Mouse (Mus musculus) megakaryocyte, embryonic 14.5 days (primary cell): ENCODE measurements around the gene Grin2d. TPM values are rescaled to one million over a fixed set of nuclear protein-coding genes. Genes with fewer than 3 reads are reported as not detected.
A peak's percentile ranks its signal among the peaks of the same experiment; 100 is the strongest.
"Not testable (repeated sequence)": the region's sequence is repeated elsewhere in the genome, so short reads cannot be mapped to it uniquely, and the experiment has no call there.

Source experiments
- H3K27me3 ChIP-seq: replicated peaks from 2 replicates; pipeline ENCODE3; 2012; ENCODE audit warnings: inconsistent platforms
- H3K36me3 ChIP-seq: replicated peaks from 2 replicates; pipeline ENCODE3; 2012; ENCODE audit warnings: low read length, inconsistent platforms, mixed read lengths
- H3K4me1 ChIP-seq: 2 replicates; pipeline ENCODE4 v1.6.1; 2012; ENCODE audit warnings: inconsistent platforms
- H3K4me3 ChIP-seq: replicated peaks from 2 replicates; pipeline ENCODE3; 2012; ENCODE audit warnings: moderate library complexity, mild to moderate bottlenecking, inconsistent platforms
- H3K9me3 ChIP-seq: 2 replicates; pipeline ENCODE4 v1.6.1; 2012; ENCODE audit warnings: inconsistent platforms
- FLI1 ChIP-seq: IDR thresholded peaks from 2 replicates; pipeline ENCODE4 v1.6.1; 2012; ENCODE audit warnings: low read length, inconsistent platforms, mixed read lengths
- GATA1 ChIP-seq: IDR thresholded peaks from 3 replicates; pipeline ENCODE4 v1.6.1; 2012; ENCODE audit warnings: mixed read lengths, low read length, inconsistent platforms, borderline replicate concordance
- polyA plus RNA-seq: library from polyadenylated mRNA; stranded (reverse); fragments of >175 nt; gene quantifications from 2 replicates; pipeline ENCODE4 v1.2.3, GENCODE M21; 2012; ENCODE audit warnings: low replicate concordance; ENCODE audit not compliant: insufficient read depth

The Grin2d gene
- polyA plus RNA-seq, 1 experiment, result 0.31 TPM

DNA sequence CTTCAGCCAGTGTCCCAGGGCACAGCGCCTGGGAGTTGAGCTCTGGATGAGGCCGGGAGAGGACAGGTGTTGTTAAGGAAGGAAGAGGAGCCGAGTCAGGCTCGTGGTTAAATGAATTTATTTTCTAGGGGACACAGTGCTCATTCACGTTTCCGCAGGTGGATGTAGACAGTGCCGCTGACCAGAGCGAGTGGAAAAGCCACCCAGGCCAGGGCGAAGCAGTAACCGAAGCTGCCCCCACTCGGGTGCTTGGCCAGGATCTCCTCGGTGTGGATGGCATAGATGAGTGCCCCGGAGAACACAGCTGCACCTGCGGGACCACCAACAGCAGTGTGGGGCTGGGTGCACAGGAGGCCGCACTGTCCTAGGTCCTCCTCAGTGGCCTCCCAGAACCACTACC, 39.7 kb upstream of the Grin2d start:
- H3K9me3 ChIP-seq, result no peaks in the 10 kb centered on the region
- H3K4me1 ChIP-seq, result peaks cover 71% of the 10 kb centered on the region
- no peaks in the 10 kb centered on the region for H3K27me3 ChIP-seq
- no peak for TF ChIP-seq FLI1
- no peak for TF ChIP-seq GATA1
- peaks cover 64% of the 10 kb centered on the region for H3K36me3 ChIP-seq
- no peak overlapping the region for H3K4me3 ChIP-seq

GRCm38 (mm10) chr7:45917004-45917704, 39.0 kb upstream of the Grin2d start:
- peak overlapping the region; percentile 69 for H3K4me3 ChIP-seq
- H3K9me3 ChIP-seq, result no peaks in the 10 kb centered on the region
- TF ChIP-seq GATA1 (no peak), FLI1 (no peak)
- no peaks in the 10 kb centered on the region for H3K27me3 ChIP-seq
- peaks cover 69% of the 10 kb centered on the region for H3K36me3 ChIP-seq
- peaks cover 64% of the 10 kb centered on the region for H3K4me1 ChIP-seq

- Histone ChIP-seq H3K9me3 (no peaks in the 10 kb centered on the region), H3K4me1 (peaks cover 55% of the 10 kb centered on the region), H3K27me3 (no peaks in the 10 kb centered on the region), H3K4me3 (peak overlapping the region; percentile 86), H3K36me3 (peaks cover 74% of the 10 kb centered on the region)
- TF ChIP-seq GATA1 (no peak), FLI1 (no peak)
Observed at GRCm38 (mm10) chr7:45916056-45917003, 38.2 kb upstream of the Grin2d start.

GRCm38 (mm10) chr7:45915011-45915410, 36.8 kb upstream of the Grin2d start:
- Histone ChIP-seq H3K9me3 (peaks cover under 1% of the 10 kb centered on the region; the same call in 1 of the 2 replicates), H3K27me3 (no peaks in the 10 kb centered on the region), H3K4me1 (peaks cover 43% of the 10 kb centered on the region), H3K36me3 (peaks cover 86% of the 10 kb centered on the region), H3K4me3 (no peak overlapping the region)
- TF ChIP-seq GATA1 (no peak), FLI1 (no peak)

DNA sequence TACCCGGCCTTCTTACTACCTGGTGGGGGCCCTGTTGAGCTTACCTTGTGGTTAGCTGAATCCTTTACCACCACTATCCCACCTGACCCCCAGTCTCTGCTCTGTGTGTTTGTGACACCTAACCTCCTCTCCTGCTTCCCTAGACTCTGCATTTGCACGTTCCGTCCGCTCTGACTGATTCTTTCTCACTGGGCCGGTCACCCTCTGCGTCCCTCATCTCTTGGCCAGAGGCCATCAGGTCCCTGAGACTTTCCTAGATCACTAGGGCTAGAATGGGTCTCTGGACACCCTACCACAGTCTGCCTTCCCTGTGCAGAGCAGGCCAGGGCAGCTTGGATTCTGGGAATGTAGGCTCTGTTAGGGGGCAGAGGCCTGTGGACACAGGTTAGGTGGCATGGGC, 35.9 kb upstream of the Grin2d start:
- H3K36me3 ChIP-seq, result peaks cover 86% of the 10 kb centered on the region
- H3K9me3 ChIP-seq, result peaks cover 9% of the 10 kb centered on the region; the same call in 1 of the 2 replicates
- no peaks in the 10 kb centered on the region for H3K27me3 ChIP-seq
- no peak overlapping the region for H3K4me3 ChIP-seq
- TF ChIP-seq FLI1, result no peak
- no peak for TF ChIP-seq GATA1
- H3K4me1 ChIP-seq, result peaks cover 43% of the 10 kb centered on the region

GRCm38 (mm10) chr7:45909145-45909544, 31.0 kb upstream of the Grin2d start:
- Histone ChIP-seq H3K4me1 (peaks cover 38% of the 10 kb centered on the region), H3K27me3 (no peaks in the 10 kb centered on the region), H3K36me3 (peaks cover 79% of the 10 kb centered on the region), H3K4me3 (no peak overlapping the region), H3K9me3 (peaks cover 9% of the 10 kb centered on the region; the same call in 1 of the 2 replicates)
- TF ChIP-seq FLI1, result no peak
- no peak for TF ChIP-seq GATA1

GRCm38 (mm10) chr7:45908384-45908783, 30.2 kb upstream of the Grin2d start:
- peaks cover 71% of the 10 kb centered on the region for H3K36me3 ChIP-seq
- peaks cover 38% of the 10 kb centered on the region for H3K4me1 ChIP-seq

DNA sequence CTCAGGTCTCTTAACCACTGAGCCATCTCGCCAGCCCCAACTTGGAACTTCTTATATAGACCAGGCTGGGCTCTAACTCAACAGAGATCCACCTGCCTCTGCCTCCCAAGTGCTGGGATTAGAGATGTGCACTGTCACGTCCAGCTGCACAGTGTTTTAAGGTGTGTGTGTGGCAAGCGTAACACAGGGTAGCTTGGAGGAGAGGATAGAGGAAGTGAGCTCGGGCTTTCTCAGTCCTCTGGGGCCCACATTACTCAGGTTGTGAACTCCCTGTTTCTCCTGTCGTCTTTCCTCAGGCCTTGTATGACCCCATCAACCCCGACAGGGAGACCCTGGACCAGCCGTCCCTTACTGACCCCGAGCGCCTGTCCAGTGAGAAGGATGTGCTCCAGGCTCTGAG, 28.4 kb upstream of the Grin2d start:
- no peak overlapping the region for H3K4me3 ChIP-seq
- peaks cover 57% of the 10 kb centered on the region for H3K36me3 ChIP-seq
- H3K4me1 ChIP-seq, result peaks cover 40% of the 10 kb centered on the region
- peaks cover 9% of the 10 kb centered on the region; the same call in 1 of the 2 replicates for H3K9me3 ChIP-seq
- no peaks in the 10 kb centered on the region for H3K27me3 ChIP-seq
- TF ChIP-seq FLI1 (no peak), GATA1 (no peak)

More at GRCm38 (mm10) chr7:45908384-45908783, 30.2 kb upstream of the Grin2d start:
- TF ChIP-seq GATA1 (no peak), FLI1 (no peak)
- Histone ChIP-seq H3K4me3 (no peak overlapping the region), H3K9me3 (peaks cover 9% of the 10 kb centered on the region; the same call in 1 of the 2 replicates), H3K27me3 (no peaks in the 10 kb centered on the region)

DNA sequence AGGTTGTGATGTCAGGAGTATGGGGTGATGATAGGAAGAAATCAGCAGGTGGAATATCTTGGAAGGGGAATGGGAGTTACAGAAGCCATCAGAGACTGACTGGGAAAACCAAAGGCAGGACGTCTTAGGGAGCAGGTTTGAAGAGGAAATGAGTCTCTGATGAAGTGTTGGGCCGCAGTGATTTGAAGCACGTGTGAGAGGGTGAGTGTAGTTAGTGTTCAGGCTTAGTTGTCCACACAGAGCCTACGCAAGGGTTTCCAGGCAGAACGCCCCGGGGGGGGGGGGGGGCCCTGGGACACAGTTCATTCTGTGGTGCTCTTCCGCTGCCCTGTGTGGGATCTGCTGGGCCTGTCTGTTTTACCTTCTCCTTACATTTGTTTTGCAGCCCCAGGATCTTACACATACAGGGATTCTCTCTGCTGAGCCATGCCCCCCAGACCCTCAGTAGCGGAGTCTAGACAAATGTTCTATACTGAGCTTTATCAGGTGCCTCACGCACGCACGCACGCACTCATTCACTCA, 24.4 kb upstream of the Grin2d start:
- H3K27me3 ChIP-seq, result no peaks in the 10 kb centered on the region
- H3K4me1 ChIP-seq, result peaks cover 30% of the 10 kb centered on the region
- H3K9me3 ChIP-seq, result no peaks in the 10 kb centered on the region
- no peak overlapping the region for H3K4me3 ChIP-seq
- H3K36me3 ChIP-seq, result peaks cover 33% of the 10 kb centered on the region
- no peak for TF ChIP-seq GATA1
- no peak for TF ChIP-seq FLI1

DNA sequence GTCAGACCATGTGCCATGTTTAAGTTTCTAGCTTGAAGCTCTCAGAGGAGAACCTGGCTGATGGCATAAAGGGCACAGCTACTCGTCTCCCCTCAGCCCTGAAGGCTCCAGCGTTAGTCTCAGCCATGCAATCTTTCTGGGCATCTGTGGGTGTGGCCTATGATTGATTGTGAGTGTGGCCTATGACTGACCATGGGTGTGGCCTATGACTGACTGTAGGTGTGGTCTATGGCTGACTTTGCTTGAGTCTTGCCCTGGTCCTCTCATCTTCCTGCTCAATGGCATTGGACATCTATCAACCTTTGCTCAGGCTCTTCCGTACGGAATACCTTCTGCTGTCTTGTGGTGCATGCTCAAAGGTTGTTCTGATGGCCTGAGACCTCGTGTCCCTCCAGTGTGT, 23.4 kb upstream of the Grin2d start:
- Histone ChIP-seq H3K27me3 (no peaks in the 10 kb centered on the region), H3K36me3 (peaks cover 25% of the 10 kb centered on the region), H3K4me1 (peaks cover 34% of the 10 kb centered on the region), H3K4me3 (no peak overlapping the region), H3K9me3 (no peaks in the 10 kb centered on the region)
- TF ChIP-seq GATA1, result no peak
- TF ChIP-seq FLI1, result no peak

DNA sequence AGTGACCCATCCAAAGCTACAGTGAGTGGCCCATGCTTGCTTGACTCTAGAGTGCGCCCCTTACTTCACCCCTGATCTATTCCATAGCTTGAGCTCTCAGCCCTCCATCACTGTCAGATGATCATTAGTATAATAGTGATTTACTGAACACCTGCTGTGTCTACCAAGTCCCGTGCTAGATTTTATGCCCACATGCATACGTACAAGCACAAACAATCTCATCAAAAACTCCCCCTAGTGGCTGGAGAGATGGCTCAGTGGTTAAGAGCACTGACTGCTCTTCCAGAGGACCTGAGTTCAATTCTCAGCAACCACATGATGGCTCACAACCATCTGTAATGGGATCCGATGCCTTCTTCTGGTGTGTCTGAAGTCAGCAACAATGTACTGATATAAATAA, 19.9 kb upstream of the Grin2d start:
- H3K9me3 ChIP-seq, H3K27me3 ChIP-seq: not testable (repeated sequence)
- peak overlapping the region; percentile 94 for H3K4me3 ChIP-seq
- H3K4me1 ChIP-seq, result peaks cover 41% of the 10 kb centered on the region
- H3K36me3 ChIP-seq, result peaks cover 14% of the 10 kb centered on the region
